Mouse (Mus musculus): ENCODE measurements around the gene Tmem170. TPM values are rescaled to one million over a fixed set of nuclear protein-coding genes. Genes with fewer than 3 reads are reported as not detected.
"Not testable (repeated sequence)": the region's sequence is repeated elsewhere in the genome, so short reads cannot be mapped to it uniquely, and the experiment has no call there.

Gene Tmem170
- total RNA-seq, 2 experiments from 2014 or later, result 1.4 to 2.7 TPM

GRCm38 (mm10) chr8:111881591-111881990 is 5.0 kb upstream of the Tmem170 start:
- peak; percentile 71 for ATAC-seq (replicated peaks; ENCODE audit: low FRiP score, poor library complexity, severe bottlenecking)

GRCm38 (mm10) chr8:111877711-111878110 is 1.2 kb upstream of the Tmem170 start:
- ATAC-seq (replicated peaks; ENCODE audit: low FRiP score, poor library complexity, severe bottlenecking), result no peak

- no peak; the same call in 1 of the 2 replicates for ATAC-seq (replicated peaks; ENCODE audit: low FRiP score, poor library complexity, severe bottlenecking)
These were observed 792 bp downstream of the Tmem170 start for GRCm38 (mm10) chr8:111875758-111876157.

GRCm38 (mm10) chr8:111871278-111871677 is 5.3 kb downstream of the Tmem170 start:
- ATAC-seq (replicated peaks; ENCODE audit: low FRiP score, poor library complexity, severe bottlenecking), result no peak

GRCm38 (mm10) chr8:111870379-111870778 is 6.2 kb downstream of the Tmem170 start:
- no peak for ATAC-seq (replicated peaks; ENCODE audit: low FRiP score, poor library complexity, severe bottlenecking)

- no peak for ATAC-seq (replicated peaks; ENCODE audit: low FRiP score, poor library complexity, severe bottlenecking)
These were observed 7.9 kb downstream of the Tmem170 start for GRCm38 (mm10) chr8:111868664-111869063.

- no peak for ATAC-seq (replicated peaks; ENCODE audit: low FRiP score, poor library complexity, severe bottlenecking)
These were observed 10.7 kb downstream of the Tmem170 start for GRCm38 (mm10) chr8:111865857-111866256.

- no peak for ATAC-seq (replicated peaks; ENCODE audit: low FRiP score, poor library complexity, severe bottlenecking)
These were observed 11.3 kb downstream of the Tmem170 start for GRCm38 (mm10) chr8:111865130-111865852.

- no peak for ATAC-seq (replicated peaks; ENCODE audit: low FRiP score, poor library complexity, severe bottlenecking)
These were observed 11.9 kb downstream of the Tmem170 start for GRCm38 (mm10) chr8:111864648-111865047.

GRCm38 (mm10) chr8:111863280-111863679 is 13.3 kb downstream of the Tmem170 start:
- no peak for ATAC-seq (replicated peaks; ENCODE audit: low FRiP score, poor library complexity, severe bottlenecking)

- no peak for ATAC-seq (replicated peaks; ENCODE audit: low FRiP score, poor library complexity, severe bottlenecking)
These were observed 20.6 kb downstream of the Tmem170 start for GRCm38 (mm10) chr8:111855977-111856376.

GRCm38 (mm10) chr8:111853861-111854501 is 22.6 kb downstream of the Tmem170 start, which contains the start of gene Cfdp1:
Gene Cfdp1 (minus strand): TSS chr8:111854291.
- ATAC-seq (replicated peaks; ENCODE audit: low FRiP score, poor library complexity, severe bottlenecking), result peak; percentile 99

GRCm38 (mm10) chr8:111853219-111853618 is 23.3 kb downstream of the Tmem170 start:
- not testable (repeated sequence) for ATAC-seq (replicated peaks; ENCODE audit: low FRiP score, poor library complexity, severe bottlenecking)

- no peak for ATAC-seq (replicated peaks; ENCODE audit: low FRiP score, poor library complexity, severe bottlenecking)
These were observed 29.8 kb downstream of the Tmem170 start for GRCm38 (mm10) chr8:111846746-111847145.

- no peak for ATAC-seq (replicated peaks; ENCODE audit: low FRiP score, poor library complexity, severe bottlenecking)
These were observed 41.0 kb downstream of the Tmem170 start for GRCm38 (mm10) chr8:111835540-111835939.

GRCm38 (mm10) chr8:111834011-111834410 is 42.5 kb downstream of the Tmem170 start:
- ATAC-seq (replicated peaks; ENCODE audit: low FRiP score, poor library complexity, severe bottlenecking), result no peak

GRCm38 (mm10) chr8:111832983-111833382 is 43.6 kb downstream of the Tmem170 start:
- no peak for ATAC-seq (replicated peaks; ENCODE audit: low FRiP score, poor library complexity, severe bottlenecking)

GRCm38 (mm10) chr8:111831996-111832395 is 44.6 kb downstream of the Tmem170 start:
- ATAC-seq (replicated peaks; ENCODE audit: low FRiP score, poor library complexity, severe bottlenecking), result no peak

GRCm38 (mm10) chr8:111828595-111828994 is 48.0 kb downstream of the Tmem170 start:
- no peak for ATAC-seq (replicated peaks; ENCODE audit: low FRiP score, poor library complexity, severe bottlenecking)

GRCm38 (mm10) chr8:111825219-111825618 is 51.3 kb downstream of the Tmem170 start:
- no peak for ATAC-seq (replicated peaks; ENCODE audit: low FRiP score, poor library complexity, severe bottlenecking)

- ATAC-seq (replicated peaks; ENCODE audit: low FRiP score, poor library complexity, severe bottlenecking), result no peak
These were observed 52.2 kb downstream of the Tmem170 start for GRCm38 (mm10) chr8:111824334-111824733.

Data from erythroblast, adult 5-6 weeks (primary cell).